Mouse (Mus musculus) left cerebral cortex, postnatal 4 days (tissue): ENCODE data around the gene Enpp3. TPM values are rescaled to one million over a fixed set of nuclear protein-coding genes. Genes with fewer than 3 reads are reported as not detected.

Experiments used
- DNase-seq: peaks from one replicate; pipeline ENCODE4 v3.0.0-alpha.2; 2022
- intact Hi-C: fragments of 180-260 bp; cut with DNase I; formaldehyde crosslinking; loops from one replicate; pipeline ENCODE4 v1.15.1; 2025
- total RNA-seq, 2 experiments: library from RNA; stranded (reverse); gene quantifications; 2 replicates each; pipeline ENCODE4 v1.2.3; 2021

Enpp3 gene
- total RNA-seq, 2 experiments from 2014 or later: 0.97 to 1.8 TPM

DNA sequence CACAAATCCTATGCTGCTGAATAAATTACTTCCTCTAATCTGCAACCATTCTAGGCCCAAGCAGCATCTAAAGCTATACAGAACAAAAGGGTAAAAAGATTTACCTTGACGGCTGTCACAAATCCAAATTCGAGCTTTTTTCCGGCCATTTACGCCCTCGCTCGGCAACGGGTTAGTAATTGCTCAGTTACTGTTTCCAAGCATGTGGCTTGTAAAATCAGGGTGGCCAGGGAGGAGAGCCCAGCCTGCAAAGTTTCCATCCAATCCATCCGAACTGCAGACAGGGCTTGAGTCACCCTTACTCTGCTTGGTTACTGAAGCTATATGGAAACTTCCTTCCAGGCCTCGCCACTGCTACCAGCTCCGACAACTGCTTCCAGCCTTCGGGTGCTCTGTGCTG lies 74.9 kb downstream of the Enpp3 start:
- intact Hi-C loops: no loop called here
- DNase-seq: no peak

- intact Hi-C loops: no loop called here
- DNase-seq: no peak
Measured at GRCm38 (mm10) chr10:24766061-24766460, 76.6 kb downstream of the Enpp3 start.

DNA sequence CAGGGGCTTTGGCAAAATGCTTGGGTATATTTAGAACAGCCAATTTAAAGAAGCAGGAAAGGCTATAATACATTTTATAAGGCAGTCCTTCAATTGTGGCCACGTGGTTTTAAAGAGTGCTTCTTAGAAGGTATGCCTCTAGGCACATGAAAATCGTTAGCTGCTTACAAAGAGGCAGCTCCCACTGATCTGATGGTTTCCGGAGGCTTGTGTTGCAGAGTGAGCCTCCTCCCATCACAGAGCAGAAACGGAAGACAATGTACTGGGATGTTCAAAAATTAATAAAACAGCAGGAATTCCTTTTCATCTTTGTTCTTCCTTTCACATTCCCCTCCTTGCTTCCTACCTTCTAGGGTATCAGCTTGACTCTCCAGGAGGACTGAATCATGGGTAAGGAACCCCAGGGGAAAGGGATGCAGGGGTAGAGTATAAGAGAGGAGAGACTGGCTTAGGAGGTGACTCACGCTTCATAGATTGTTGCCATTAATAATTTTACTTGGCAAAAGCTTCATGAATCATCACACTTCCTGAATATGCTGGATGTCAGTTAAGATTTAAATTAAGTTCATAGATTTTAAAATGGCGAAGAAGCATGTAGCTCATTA lies 77.4 kb downstream of the Enpp3 start:
- intact Hi-C loops: no loop called here
- no peak for DNase-seq

DNA sequence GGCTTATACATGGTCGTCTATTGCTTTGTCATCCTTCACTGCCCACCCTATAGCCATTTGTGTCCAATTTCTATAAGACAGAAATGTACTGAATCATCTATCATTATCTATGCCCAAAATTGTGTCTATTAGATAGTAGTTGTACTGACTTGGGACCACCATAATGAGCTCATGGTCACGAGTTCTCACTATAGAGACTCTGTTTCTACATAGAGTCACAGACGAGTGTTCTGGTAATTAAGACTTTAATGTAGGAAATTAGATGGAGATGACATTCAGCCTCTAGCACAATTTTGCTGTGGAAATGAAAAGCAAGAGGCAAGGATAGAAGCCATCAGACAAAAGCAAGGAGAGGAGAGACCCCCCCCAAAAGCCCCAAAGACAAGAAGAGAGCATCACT lies 78.0 kb downstream of the Enpp3 start:
- intact Hi-C loops: no loop called here
- no peak for DNase-seq

GRCm38 (mm10) chr10:24763257-24763656 lies 79.4 kb downstream of the Enpp3 start:
- intact Hi-C loops: no loop called here
- DNase-seq: no peak

DNA sequence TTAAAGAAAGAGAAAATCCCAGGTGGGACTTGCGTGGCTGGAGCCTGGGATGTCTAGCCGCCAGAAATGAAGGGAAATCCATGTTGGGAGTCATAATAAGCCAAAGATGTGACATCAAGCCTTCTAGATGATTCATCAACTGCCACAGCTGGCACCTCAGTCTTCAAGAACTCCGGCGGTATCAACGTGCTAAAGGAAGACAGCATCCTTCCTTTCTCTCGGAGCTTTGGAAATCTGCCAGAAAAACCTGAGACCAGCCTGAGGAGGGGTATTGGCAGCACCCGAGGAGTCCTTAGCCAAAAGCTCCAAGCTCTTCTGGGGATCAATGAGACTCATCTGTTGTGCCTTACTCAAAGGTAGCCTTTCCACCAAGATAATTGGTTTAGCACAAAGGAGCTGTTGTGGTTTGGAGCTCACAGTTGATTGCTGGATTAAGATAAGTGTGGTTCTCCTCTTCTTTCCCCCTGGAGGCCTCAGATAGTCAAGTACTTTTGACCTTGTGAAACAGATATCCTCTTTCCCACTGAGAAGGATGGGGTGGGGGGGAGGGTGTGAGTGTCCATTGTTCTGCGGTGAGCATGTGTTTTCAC lies 84.2 kb downstream of the Enpp3 start:
- intact Hi-C loops: no loop called here
- no peak for DNase-seq

GRCm38 (mm10) chr10:24754874-24755540 lies 87.6 kb downstream of the Enpp3 start:
- intact Hi-C loops: no loop called here
- no peak for DNase-seq

GRCm38 (mm10) chr10:24754251-24754835 lies 88.3 kb downstream of the Enpp3 start:
- intact Hi-C loops: no loop called here
- no peak for DNase-seq

DNA sequence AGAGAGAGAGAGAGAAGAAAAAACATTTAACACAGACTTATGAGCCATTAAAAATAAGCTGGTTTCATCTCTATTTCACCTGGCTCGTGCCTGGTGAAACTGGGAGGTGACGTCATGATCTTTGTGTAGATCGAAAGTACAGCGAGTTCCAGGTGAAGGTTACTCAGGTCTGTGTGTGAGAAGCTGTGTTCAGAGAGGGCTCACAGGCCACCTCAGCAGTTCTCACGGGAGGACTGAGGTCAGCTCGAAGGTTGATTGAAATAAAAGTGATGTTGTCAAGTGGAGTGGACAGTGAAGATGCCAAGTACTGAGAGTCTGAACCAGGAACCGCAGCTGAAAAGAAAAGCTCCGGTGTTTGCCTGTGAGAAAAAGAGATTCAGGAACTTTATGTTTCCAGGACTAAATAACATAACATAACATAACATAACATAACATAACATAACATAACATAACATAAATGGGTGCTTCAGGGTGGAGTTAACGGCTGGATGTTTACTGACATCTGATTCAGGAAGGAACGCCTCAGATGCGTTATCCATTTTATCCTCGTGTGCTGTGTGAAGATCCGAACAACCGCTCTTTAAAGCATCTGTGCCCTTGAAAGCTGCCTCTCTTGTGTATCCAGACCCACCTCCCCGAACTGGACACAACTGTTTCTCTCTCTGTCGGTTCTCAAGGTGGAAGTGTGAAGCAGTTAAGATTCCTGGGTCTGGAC lies 88.9 kb downstream of the Enpp3 start:
- no peak for DNase-seq
- intact Hi-C loops: no loop called here

DNA sequence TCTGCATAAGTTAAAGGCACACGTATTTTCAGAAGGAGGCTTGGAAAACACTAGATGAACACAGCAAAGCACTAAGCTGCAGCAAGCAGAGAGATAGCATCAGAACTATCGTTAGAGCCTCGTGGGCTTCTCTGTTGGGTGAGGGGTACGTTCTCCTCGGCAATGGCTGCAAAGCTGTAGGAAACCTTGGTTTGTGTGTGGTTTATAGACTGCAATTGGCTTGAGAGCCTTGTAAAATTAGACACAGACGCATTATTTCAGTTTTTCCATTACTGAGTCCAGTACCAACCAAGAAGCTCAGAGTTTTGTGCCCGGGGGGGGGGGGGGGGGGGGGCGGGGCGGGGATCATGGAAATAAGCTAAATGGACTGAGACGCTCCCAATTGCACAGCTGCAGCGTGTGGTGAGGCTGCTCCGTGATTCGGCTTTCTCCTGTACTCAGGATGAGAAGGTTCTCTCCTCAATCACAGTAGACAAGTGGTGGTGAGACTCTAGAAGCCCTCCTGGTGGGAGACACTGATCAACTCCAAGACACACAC lies 99.6 kb downstream of the Enpp3 start:
- intact Hi-C loops: no loop called here
- DNase-seq: no peak

DNA sequence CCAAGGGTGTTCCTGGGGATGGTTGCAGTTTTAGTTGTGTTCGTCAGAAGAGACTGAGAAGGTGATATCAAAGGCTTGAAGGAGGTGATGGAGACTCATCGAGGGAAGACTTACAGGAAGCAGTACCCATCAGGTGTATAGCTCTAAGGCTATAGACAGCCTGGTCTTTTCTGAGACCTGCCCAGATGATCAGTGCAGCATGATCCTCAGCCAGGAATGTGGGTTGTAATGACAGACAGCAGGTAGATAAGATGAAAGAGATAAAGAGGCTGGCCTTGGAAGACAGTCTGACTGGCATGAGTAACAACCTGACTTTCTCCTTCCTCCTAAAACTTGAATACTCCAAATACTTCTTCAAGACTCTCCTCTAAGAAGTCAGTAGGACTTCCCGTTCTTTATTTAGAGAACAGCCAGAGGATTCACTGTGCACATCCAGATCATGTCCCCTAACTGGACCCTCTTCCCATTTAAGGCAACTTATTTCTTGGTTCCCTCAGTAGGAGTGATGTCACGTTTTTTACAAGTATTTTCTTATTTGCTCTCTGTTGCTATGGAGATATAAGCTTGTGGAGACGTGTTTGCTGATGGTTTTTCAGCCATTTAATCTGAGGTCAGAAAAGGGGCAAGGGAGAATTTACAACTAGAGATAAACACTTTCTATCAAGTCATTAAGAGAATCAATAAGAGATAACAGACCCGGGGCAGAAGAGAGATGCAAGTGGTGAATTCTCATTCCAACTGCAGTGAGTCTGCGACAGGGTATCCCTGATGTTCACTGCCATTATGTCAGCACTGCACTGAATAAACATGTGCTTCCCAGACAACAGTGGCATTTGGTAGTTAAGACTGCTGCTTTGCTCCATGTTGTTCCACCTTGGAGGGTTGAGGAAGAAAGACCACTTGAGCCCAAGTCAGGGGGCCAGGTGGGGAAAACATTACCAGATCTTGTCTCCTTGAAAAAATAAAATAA lies 101.1 kb downstream of the Enpp3 start:
- intact Hi-C loops: no loop called here
- DNase-seq: no peak

- DNase-seq: no peak
- intact Hi-C loops: no loop called here
Measured at GRCm38 (mm10) chr10:24739171-24739570, 103.5 kb downstream of the Enpp3 start.

DNA sequence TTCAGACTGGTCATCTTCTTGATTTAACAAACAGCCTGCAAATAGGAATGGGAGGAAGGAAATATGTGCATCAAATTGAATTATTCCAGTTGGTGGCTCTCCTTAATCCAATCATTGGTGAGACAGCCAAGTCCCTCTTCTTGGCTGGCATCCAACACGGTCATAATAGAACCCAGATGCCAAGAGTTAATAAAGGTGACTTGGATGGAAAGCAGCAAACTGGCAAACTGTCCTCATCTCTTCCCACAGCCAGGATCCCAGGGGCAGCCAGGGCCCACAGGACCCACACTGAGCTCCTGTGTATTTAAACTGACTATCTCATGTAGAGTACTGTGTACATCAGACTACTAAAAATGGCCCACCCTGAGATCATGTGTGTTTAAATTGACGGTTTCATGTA lies 104.2 kb downstream of the Enpp3 start:
- DNase-seq: peak; percentile 85
- intact Hi-C loops: no loop called here

- DNase-seq: no peak
- intact Hi-C loops: no loop called here
Measured at GRCm38 (mm10) chr10:24735027-24735777, 107.4 kb downstream of the Enpp3 start.

DNA sequence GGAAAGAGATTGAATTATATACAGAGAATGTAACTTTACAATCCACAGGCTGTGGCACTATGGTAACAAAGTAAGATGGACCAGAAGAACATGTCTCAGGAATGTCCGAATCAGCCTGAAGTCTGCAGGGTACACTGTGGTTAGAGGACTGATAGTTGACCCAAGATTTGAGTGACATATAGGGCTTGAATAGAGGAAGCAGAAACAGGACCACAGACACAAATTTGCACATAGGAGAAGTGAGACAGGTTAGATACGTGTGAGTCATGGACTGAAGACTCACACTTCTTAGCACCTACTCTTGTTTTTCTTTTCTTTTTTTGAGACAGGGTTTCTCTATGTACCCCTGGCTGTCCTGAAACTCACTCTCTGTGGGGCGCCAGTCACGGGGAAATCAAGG lies 115.1 kb downstream of the Enpp3 start:
- intact Hi-C loops: no loop called here

GRCm38 (mm10) chr10:24725197-24725596 lies 117.4 kb downstream of the Enpp3 start:
- intact Hi-C loops: no loop called here

More for the DNA sequence above, 115.1 kb downstream of the Enpp3 start:
- DNase-seq: no peak

More at GRCm38 (mm10) chr10:24725197-24725596, 117.4 kb downstream of the Enpp3 start:
- DNase-seq: no peak
